Mouse (Mus musculus) layer of hippocampus, adult 9-10 months (tissue): ENCODE measurements at regions not wholly inside any gene's neighbourhood (a gene's known extent, or its start where the extent isn't known, plus 50 kb on each side); places are given as distances from the start of the nearest gene placed in this dataset.

Experiments
- DNase-seq: peaks from one replicate; pipeline ENCODE4 v3.0.0; 2022; ENCODE audit warnings: low spot score

- no peak for DNase-seq
Measured at GRCm38 (mm10) chr13:99780751-99781460, 120.0 kb downstream of the Cartpt start.

GRCm38 (mm10) chr13:99778747-99779146, 122.1 kb downstream of the Cartpt start:
- no peak for DNase-seq

- DNase-seq = no peak
Measured at GRCm38 (mm10) chr13:99777736-99778135, 123.2 kb downstream of the Cartpt start.

- no peak for DNase-seq
Measured at GRCm38 (mm10) chr13:99765965-99766364, 134.9 kb downstream of the Cartpt start.

GRCm38 (mm10) chr13:99764764-99765163, 136.1 kb downstream of the Cartpt start:
- DNase-seq = no peak

- DNase-seq = no peak
Measured at GRCm38 (mm10) chr13:99764097-99764714, 136.7 kb downstream of the Cartpt start.

GRCm38 (mm10) chr13:99761843-99762242, 139.0 kb downstream of the Cartpt start:
- DNase-seq = no peak

GRCm38 (mm10) chr13:99761423-99761822, 139.5 kb downstream of the Cartpt start:
- DNase-seq = no peak

- DNase-seq = no peak
Measured at GRCm38 (mm10) chr13:99760646-99761045, 140.2 kb downstream of the Cartpt start.

GRCm38 (mm10) chr13:99759256-99760044, 141.4 kb downstream of the Cartpt start:
- DNase-seq = no peak

GRCm38 (mm10) chr13:99754701-99755100, 146.2 kb downstream of the Cartpt start:
- DNase-seq = no peak

- no peak for DNase-seq
Measured at GRCm38 (mm10) chr13:99754251-99754652, 146.6 kb downstream of the Cartpt start.

GRCm38 (mm10) chr13:99753526-99753925, 147.4 kb downstream of the Cartpt start:
- DNase-seq = no peak

GRCm38 (mm10) chr13:99750729-99751128, 150.2 kb downstream of the Cartpt start:
- no peak for DNase-seq

- no peak for DNase-seq
Measured at GRCm38 (mm10) chr13:99749342-99749741, 151.5 kb downstream of the Cartpt start.

GRCm38 (mm10) chr13:99748128-99748527, 152.8 kb downstream of the Cartpt start:
- no peak for DNase-seq

- DNase-seq = no peak
Measured at GRCm38 (mm10) chr13:99745526-99745925, 155.4 kb downstream of the Cartpt start.

- DNase-seq = no peak
Measured at GRCm38 (mm10) chr13:99744790-99745120, 156.1 kb downstream of the Cartpt start.

GRCm38 (mm10) chr13:99743952-99744789, 156.7 kb downstream of the Cartpt start:
- no peak for DNase-seq

- DNase-seq = no peak
Measured at GRCm38 (mm10) chr13:99742507-99742906, 158.4 kb downstream of the Cartpt start.

GRCm38 (mm10) chr13:99741981-99742380, 158.9 kb downstream of the Cartpt start:
- DNase-seq = no peak

GRCm38 (mm10) chr13:99739420-99739819, 161.5 kb downstream of the Cartpt start:
- DNase-seq = no peak
